In the genomic region with DNA sequence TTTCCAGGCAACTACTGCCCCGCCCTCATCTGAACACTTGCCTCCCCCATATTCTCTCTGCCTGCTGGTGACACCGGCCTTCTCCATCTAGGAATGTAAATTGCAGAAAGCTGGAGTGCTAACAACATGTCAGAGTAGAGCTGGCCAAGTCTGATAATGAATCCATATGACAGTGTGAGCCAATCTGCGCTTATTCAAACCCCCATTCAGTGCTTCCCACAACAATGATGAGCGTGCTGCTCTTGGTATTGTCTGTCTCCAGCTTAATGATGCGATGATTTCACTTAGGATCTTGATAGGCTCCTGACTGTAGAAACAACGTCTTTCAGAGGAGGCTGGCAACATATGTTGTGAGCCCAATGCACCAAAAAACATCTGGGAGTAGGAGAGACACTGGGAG, we compare ENCODE assay signal across 11 mouse cellular contexts. TPM values are rescaled to one million over a fixed set of nuclear protein-coding genes. Genes with fewer than 3 reads are reported as not detected.
A peak's percentile ranks its signal among the peaks of the same experiment; 100 is the strongest.
DNase-seq lines count a peak whose midpoint lies in the region; ATAC-seq and TF ChIP-seq lines count a peak whose summit lies in the region.
"Had no signal": no experiment of that assay in that cellular context is flagged by ENCODE, and none has a peak within 500 bp of the region (broad histone marks: within the 10 kb centered on the region; RNA-seq: fewer than 3 reads in every experiment).

No protein-coding gene starts in this region.

- no peak for TF ChIP-seq CTCF in hindbrain, postnatal 0 days (IDR thresholded peaks at IDR 0.05; ENCODE audit: low read depth)

- no peak overlapping the region for H3K27ac ChIP-seq in hindbrain, postnatal 0 days
- H3K27ac ChIP-seq in neural tube, embryonic 15.5 days (replicated peaks), result peak overlapping the region; percentile 23; the same call in 1 of the 2 replicates
- H3K27ac ChIP-seq: limb, embryonic 12.5 days had no signal

- intact Hi-C loops in left cerebral cortex, postnatal 4 days (cut with DNase I), result no loop called here

- H3K27me3 ChIP-seq in hindbrain, postnatal 0 days (ENCODE audit: insufficient read depth, low read length), result no peaks in the 10 kb centered on the region
- 0 out of 2 replicates have a peak, but pooled peaks cover under 1% of the 10 kb centered on the region for H3K27me3 ChIP-seq in neural tube, embryonic 15.5 days (replicated peaks)
- H3K27me3 ChIP-seq: limb, embryonic 12.5 days had no signal

- DNase-seq in left cerebral cortex, adult 18-20 months (ENCODE audit: low spot score in 2 of 2), result peak; percentile 51 to 58
- DNase-seq in left cerebral cortex, postnatal 4 days, result no peak
- DNase-seq in brain, embryonic 18.5 days (ENCODE audit: low read depth, low spot score), result peak; percentile 58
- peak; percentile 29 for DNase-seq in hindbrain, postnatal 0 days (ENCODE audit: low spot score)
- DNase-seq in spleen, postnatal 36 days (ENCODE audit: low spot score in 2 of 2), result no peak
- DNase-seq in cerebellum, postnatal 25 days, result no peak
- DNase-seq: kidney, adult 18-20 months; lung, postnatal 10 days had no signal

- no peak overlapping the region for H3K9ac ChIP-seq in hindbrain, postnatal 0 days (replicated peaks; ENCODE audit: low read length)
- no peak overlapping the region for H3K9ac ChIP-seq in neural tube, embryonic 15.5 days (replicated peaks)
- H3K9ac ChIP-seq: limb, embryonic 12.5 days had no signal

- H3K4me3 ChIP-seq in hindbrain, postnatal 0 days (ENCODE audit: low read length), result no peak overlapping the region
- H3K4me3 ChIP-seq in neural tube, embryonic 15.5 days (replicated peaks), result no peak overlapping the region
- H3K4me3 ChIP-seq: limb, embryonic 12.5 days had no signal

- H3K36me3 ChIP-seq in hindbrain, postnatal 0 days (ENCODE audit: insufficient read depth, low read length), result no peaks in the 10 kb centered on the region
- no peaks in the 10 kb centered on the region for H3K36me3 ChIP-seq in neural tube, embryonic 15.5 days
- H3K36me3 ChIP-seq: limb, embryonic 12.5 days had no signal

- no peak for ATAC-seq in hindbrain, postnatal 0 days
- ATAC-seq in neural tube, embryonic 15.5 days (ENCODE audit: low FRiP score), result peak; percentile 61
- no peak for ATAC-seq in cerebellum, adult (ENCODE audit: insufficient number of reproducible peaks, low FRiP score, low TSS enrichment)

- H3K4me1 ChIP-seq in hindbrain, postnatal 0 days (ENCODE audit: insufficient read depth, low read length), result no peaks in the 10 kb centered on the region
- H3K4me1 ChIP-seq in neural tube, embryonic 15.5 days, result no peaks in the 10 kb centered on the region
- H3K4me1 ChIP-seq: limb, embryonic 12.5 days had no signal

- 57% methylated on average over 6 of the region's 6 CpGs for WGBS in hindbrain, postnatal 0 days
- WGBS in neural tube, embryonic 15.5 days, result 54% methylated on average over 6 of the region's 6 CpGs

- no peaks in the 10 kb centered on the region for H3K9me3 ChIP-seq in hindbrain, postnatal 0 days (ENCODE audit: low read length)
- H3K9me3 ChIP-seq in neural tube, embryonic 15.5 days (replicated peaks), result no peaks in the 10 kb centered on the region
- H3K9me3 ChIP-seq: limb, embryonic 12.5 days had no signal

- no peak overlapping the region for H3K4me2 ChIP-seq in hindbrain, postnatal 0 days (ENCODE audit: low read depth, low read length)
- H3K4me2 ChIP-seq in neural tube, embryonic 15.5 days, result no peak overlapping the region
- H3K4me2 ChIP-seq: limb, embryonic 12.5 days had no signal

RNA-seq across cellular contexts. Expression of gene Atp6v1g1, which starts 15.6 kb away (rescaled TPM):
- total RNA-seq in left cerebral cortex, adult 18-20 months (2021), result 100 to 1,000 TPM; 143 to 157 TPM
- 100 to 1,000 TPM; 142 to 154 TPM for total RNA-seq in left cerebral cortex, postnatal 4 days (2021)
- 125 and 136 TPM in 2 replicates for total RNA-seq in hindbrain, postnatal 0 days (2014; rRNA removed)
- 357 and 367 TPM in 2 replicates for polyA plus RNA-seq in hindbrain, postnatal 0 days (2015; fragmentation: Nextera tagmentation; extraction: Ambion mirVana)
- 402 and 431 TPM in 2 replicates for polyA plus RNA-seq in neural tube, embryonic 15.5 days (2015; fragmentation: Nextera tagmentation; extraction: Ambion mirVana)

RNA-seq across cellular contexts. Expression of gene Tmem268, which starts 29.6 kb away (rescaled TPM):
- total RNA-seq in left cerebral cortex, adult 18-20 months (2021), result 10 to 100 TPM in 1 of 2 experiments, 1 to 10 TPM in 1; 9.5 to 10.4 TPM
- 1 to 10 TPM; 3.9 to 4.4 TPM for total RNA-seq in left cerebral cortex, postnatal 4 days (2021)
- total RNA-seq in hindbrain, postnatal 0 days (2014; rRNA removed), result 3.2 and 7.9 TPM in 2 replicates
- polyA plus RNA-seq in hindbrain, postnatal 0 days (2015; fragmentation: Nextera tagmentation; extraction: Ambion mirVana), result 3.9 and 4.1 TPM in 2 replicates
- polyA plus RNA-seq in neural tube, embryonic 15.5 days (2015; fragmentation: Nextera tagmentation; extraction: Ambion mirVana), result 4.9 and 7.0 TPM in 2 replicates

RNA-seq across cellular contexts. Expression of gene Whrn, which starts 33.2 kb away (rescaled TPM):
- 10 to 100 TPM; 38.5 to 42.1 TPM for total RNA-seq in left cerebral cortex, adult 18-20 months (2021)
- 10 to 100 TPM; 24.9 to 28.6 TPM for total RNA-seq in left cerebral cortex, postnatal 4 days (2021)
- 26.4 and 34.6 TPM in 2 replicates for total RNA-seq in hindbrain, postnatal 0 days (2014; rRNA removed)
- 4.7 TPM in 2 replicates for polyA plus RNA-seq in hindbrain, postnatal 0 days (2015; fragmentation: Nextera tagmentation; extraction: Ambion mirVana)
- 5.5 and 5.6 TPM in 2 replicates for polyA plus RNA-seq in neural tube, embryonic 15.5 days (2015; fragmentation: Nextera tagmentation; extraction: Ambion mirVana)

Comparison
In these comparisons a context has a peak if more than half of its experiments do, and no peak if none do; other contexts are left out.
1. DNase-seq: peak in left cerebral cortex, adult 18-20 months (2 of 2), brain, embryonic 18.5 days (single experiment) and hindbrain, postnatal 0 days (single experiment); none in left cerebral cortex, postnatal 4 days (single experiment), spleen, postnatal 36 days (0 of 2) and cerebellum, postnatal 25 days (0 of 2).